Mouse (Mus musculus): ENCODE data around the gene Sorbs1. TPM values are rescaled to one million over a fixed set of nuclear protein-coding genes. Genes with fewer than 3 reads are reported as not detected.

Gene Sorbs1
- polyA plus RNA-seq, 1 experiment, result 2.2 TPM

DNA sequence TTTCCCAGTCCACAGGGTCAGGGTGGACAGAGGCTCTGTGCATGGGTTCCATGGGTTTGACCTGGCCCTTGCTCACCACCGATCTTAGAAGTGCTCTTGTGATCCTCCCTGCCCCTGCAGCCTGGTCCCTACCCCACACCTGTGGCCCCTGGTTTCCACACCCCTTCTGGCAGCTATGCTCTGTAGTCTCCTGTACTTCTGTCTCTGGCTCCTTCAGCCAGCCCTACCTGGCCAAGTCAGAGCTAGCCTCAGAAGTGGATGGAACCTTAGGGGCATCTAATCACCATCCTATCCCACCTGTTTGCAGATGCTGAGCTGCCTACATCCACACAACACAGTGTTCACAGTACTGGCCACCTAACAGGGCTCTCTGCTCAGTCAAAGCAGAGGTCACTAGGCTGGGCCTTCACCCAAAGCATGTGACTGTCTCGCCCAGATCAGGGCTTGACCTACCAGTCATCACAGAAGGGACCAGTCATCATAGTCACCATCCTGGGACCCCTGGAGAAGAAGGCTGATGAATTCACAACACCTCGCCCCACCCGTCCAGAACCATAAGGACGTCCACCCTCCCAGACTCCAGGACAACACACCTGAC lies 120.7 kb downstream of the Sorbs1 start:
- peaks cover 7% of the 10 kb centered on the region; the same call in 1 of the 2 replicates for H3K4me1 ChIP-seq (ENCODE audit: control insufficient read depth, insufficient read depth, low read length)

DNA sequence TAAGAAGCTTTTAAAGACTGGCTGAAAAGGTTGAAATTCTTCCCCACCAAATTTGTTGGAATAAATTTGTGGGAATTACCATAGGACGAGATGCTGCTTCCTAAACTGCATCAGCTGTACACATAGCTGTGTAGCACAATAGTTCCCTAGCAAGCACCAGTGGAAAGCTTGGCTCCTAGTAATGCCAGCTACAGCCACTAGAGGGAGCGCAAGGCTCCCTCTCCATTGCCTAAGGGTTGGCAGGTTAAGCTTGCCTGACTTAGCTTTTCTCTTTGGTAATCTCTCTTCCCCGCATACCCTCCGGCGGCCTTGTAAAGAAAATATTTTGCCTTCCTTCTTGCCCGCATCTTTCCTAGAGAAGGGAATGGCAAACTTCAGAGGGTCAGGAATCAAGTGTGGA lies 122.1 kb downstream of the Sorbs1 start:
- H3K4me1 ChIP-seq (ENCODE audit: control insufficient read depth, insufficient read depth, low read length), result peaks cover 7% of the 10 kb centered on the region; the same call in 1 of the 2 replicates
- H3K27ac ChIP-seq (ENCODE audit: insufficient read depth, low read depth, low read length), result no peak overlapping the region

More for the DNA sequence above, 120.7 kb downstream of the Sorbs1 start:
- H3K4me3 ChIP-seq (ENCODE audit: insufficient read depth, low read length), result no peak overlapping the region
- TF ChIP-seq POLR2A (IDR thresholded peaks at IDR 0.05; ENCODE audit: borderline replicate concordance, low read depth, low read length) (no peak), CTCF (IDR thresholded peaks at IDR 0.05; ENCODE audit: low read depth, low read length) (no peak)
- H3K27ac ChIP-seq (ENCODE audit: insufficient read depth, low read depth, low read length), result no peak overlapping the region

DNA sequence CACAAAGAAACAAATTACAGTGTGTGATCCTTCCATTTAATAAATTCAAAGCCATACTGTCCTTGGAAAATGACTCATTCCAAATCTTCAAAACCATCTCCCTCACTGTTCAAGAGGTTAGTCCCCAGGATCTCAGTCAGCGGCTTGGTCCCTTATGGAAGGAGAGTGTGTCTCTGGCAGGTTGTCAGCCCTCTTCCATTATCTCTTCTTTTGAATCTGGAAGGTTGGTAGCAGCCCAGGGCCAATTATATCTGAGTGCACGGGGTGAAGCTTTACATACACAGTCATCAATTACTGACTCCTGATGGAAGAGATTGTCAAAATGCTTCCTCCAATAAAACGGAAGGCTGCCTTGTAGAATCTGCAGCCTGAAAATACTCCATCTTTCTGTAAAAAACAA lies 126.7 kb downstream of the Sorbs1 start:
- Histone ChIP-seq H3K4me1 (ENCODE audit: control insufficient read depth, insufficient read depth, low read length) (no peaks in the 10 kb centered on the region), H3K4me3 (ENCODE audit: insufficient read depth, low read length) (no peak overlapping the region), H3K27ac (ENCODE audit: insufficient read depth, low read depth, low read length) (no peak overlapping the region)
- no peak for TF ChIP-seq CTCF (IDR thresholded peaks at IDR 0.05; ENCODE audit: low read depth, low read length)
- TF ChIP-seq POLR2A (IDR thresholded peaks at IDR 0.05; ENCODE audit: borderline replicate concordance, low read depth, low read length), result no peak

More for the DNA sequence above, 122.1 kb downstream of the Sorbs1 start:
- no peak overlapping the region for H3K4me3 ChIP-seq (ENCODE audit: insufficient read depth, low read length)
- TF ChIP-seq POLR2A (IDR thresholded peaks at IDR 0.05; ENCODE audit: borderline replicate concordance, low read depth, low read length) (no peak), CTCF (IDR thresholded peaks at IDR 0.05; ENCODE audit: low read depth, low read length) (peak; percentile 88)

DNA sequence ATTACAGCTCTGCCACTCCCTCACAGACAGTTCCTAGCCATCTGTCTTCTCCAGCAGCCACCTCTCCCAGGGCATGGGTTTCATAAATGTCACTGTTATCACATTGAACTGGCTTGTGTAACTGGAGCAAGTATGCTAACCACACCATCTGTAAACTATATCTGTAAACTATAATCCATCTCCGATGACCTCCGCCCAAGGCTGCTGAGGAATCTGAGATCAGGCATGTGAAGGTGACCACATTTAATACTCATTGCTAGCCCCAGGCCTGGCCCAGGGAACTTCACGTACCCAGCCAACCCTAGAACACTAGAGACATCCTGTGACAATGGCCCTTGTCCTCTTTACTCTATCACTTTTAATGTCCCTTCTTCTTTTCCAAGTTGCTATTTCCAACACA lies 128.2 kb downstream of the Sorbs1 start:
- Histone ChIP-seq H3K4me3 (ENCODE audit: insufficient read depth, low read length) (no peak overlapping the region), H3K27ac (ENCODE audit: insufficient read depth, low read depth, low read length) (no peak overlapping the region), H3K4me1 (ENCODE audit: control insufficient read depth, insufficient read depth, low read length) (no peaks in the 10 kb centered on the region)
- no peak for TF ChIP-seq POLR2A (IDR thresholded peaks at IDR 0.05; ENCODE audit: borderline replicate concordance, low read depth, low read length)
- TF ChIP-seq CTCF (IDR thresholded peaks at IDR 0.05; ENCODE audit: low read depth, low read length), result no peak

DNA sequence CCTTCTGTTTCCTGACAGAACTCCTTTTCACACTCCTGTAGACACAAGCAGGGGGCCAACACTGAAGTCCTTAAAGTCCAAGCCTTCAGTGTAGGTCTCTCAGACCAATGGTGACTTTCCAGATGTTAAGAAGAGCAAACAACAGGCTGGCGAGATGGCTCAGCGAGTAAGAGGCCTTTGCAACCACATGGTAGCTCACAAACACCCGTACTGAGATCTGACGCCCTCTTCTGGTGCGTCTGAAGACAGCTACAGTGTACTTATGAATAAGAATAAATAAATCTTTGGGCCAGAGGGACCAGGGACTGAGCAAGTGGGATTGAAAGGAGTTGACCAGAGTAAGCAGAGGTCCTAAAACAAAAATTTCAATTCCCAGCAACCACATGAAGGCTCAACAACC lies 129.6 kb downstream of the Sorbs1 start:
- no peak overlapping the region for H3K4me3 ChIP-seq (ENCODE audit: insufficient read depth, low read length)
- TF ChIP-seq CTCF (IDR thresholded peaks at IDR 0.05; ENCODE audit: low read depth, low read length) (no peak), POLR2A (IDR thresholded peaks at IDR 0.05; ENCODE audit: borderline replicate concordance, low read depth, low read length) (no peak)
- H3K4me1 ChIP-seq (ENCODE audit: control insufficient read depth, insufficient read depth, low read length), result no peaks in the 10 kb centered on the region
- H3K27ac ChIP-seq (ENCODE audit: insufficient read depth, low read depth, low read length), result no peak overlapping the region

DNA sequence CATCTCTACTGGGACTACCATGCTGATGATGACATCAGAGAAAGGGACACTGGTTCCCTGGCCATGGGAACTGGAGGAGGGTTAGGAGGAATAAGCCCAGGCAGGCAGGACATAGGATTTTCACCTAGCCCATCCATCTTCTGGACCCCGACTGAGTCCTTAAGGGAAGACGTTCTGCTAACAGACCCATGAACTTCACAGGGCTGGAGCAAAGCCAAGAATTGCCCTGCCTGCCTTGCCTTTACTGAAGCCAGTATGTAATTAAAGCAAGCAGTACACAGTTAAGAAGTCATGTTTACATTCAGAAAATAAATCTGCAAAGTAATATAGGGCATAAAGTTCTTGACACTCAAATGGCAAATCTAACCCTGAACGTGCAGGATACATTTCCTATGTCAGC lies 132.9 kb downstream of the Sorbs1 start:
- Histone ChIP-seq H3K27ac (ENCODE audit: insufficient read depth, low read depth, low read length) (no peak overlapping the region), H3K4me1 (ENCODE audit: control insufficient read depth, insufficient read depth, low read length) (no peaks in the 10 kb centered on the region), H3K4me3 (ENCODE audit: insufficient read depth, low read length) (no peak overlapping the region)
- TF ChIP-seq CTCF (IDR thresholded peaks at IDR 0.05; ENCODE audit: low read depth, low read length), result no peak
- TF ChIP-seq POLR2A (IDR thresholded peaks at IDR 0.05; ENCODE audit: borderline replicate concordance, low read depth, low read length), result no peak

DNA sequence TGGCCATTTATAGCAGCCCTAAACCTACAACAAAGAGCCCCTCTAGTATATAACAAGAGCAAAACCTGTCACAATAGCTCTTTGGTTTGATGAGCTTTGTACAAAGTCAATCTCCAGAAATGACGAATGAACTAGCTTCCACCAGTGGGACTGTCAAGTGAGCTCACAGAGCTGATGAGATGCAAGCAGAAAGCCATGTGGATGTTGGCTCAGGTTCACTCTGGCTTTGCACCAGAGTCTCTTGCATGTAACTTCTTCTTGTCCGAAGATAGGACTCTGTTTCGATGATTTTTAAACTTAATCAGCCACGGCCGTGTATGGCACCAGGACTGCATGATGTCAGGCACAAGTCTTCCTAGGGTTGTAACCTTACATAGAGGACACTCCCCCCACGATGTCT lies 133.6 kb downstream of the Sorbs1 start:
- TF ChIP-seq POLR2A (IDR thresholded peaks at IDR 0.05; ENCODE audit: borderline replicate concordance, low read depth, low read length) (no peak), CTCF (IDR thresholded peaks at IDR 0.05; ENCODE audit: low read depth, low read length) (no peak)
- no peaks in the 10 kb centered on the region for H3K4me1 ChIP-seq (ENCODE audit: control insufficient read depth, insufficient read depth, low read length)
- H3K4me3 ChIP-seq (ENCODE audit: insufficient read depth, low read length), result no peak overlapping the region
- H3K27ac ChIP-seq (ENCODE audit: insufficient read depth, low read depth, low read length), result no peak overlapping the region

DNA sequence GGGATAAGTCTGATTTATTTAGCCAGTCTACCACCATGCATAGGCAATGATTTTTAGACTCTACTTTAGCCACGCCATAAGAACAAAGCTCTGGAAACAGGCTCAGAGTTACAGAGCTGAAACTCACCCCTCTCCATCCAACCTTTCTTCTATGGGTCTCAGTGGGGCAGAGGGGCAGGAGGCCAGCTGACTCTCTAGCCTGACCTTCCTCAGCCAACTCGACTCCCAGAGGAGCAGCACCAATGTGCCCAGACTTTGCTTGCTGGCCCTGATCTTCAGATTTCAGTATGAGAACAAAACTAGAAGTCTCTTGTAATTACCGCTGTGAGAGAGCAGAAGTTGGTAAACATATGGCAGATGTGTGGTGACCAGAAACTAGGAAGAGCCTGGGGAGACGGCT lies 134.5 kb downstream of the Sorbs1 start:
- TF ChIP-seq POLR2A (IDR thresholded peaks at IDR 0.05; ENCODE audit: borderline replicate concordance, low read depth, low read length) (no peak), CTCF (IDR thresholded peaks at IDR 0.05; ENCODE audit: low read depth, low read length) (no peak)
- no peak overlapping the region for H3K27ac ChIP-seq (ENCODE audit: insufficient read depth, low read depth, low read length)

DNA sequence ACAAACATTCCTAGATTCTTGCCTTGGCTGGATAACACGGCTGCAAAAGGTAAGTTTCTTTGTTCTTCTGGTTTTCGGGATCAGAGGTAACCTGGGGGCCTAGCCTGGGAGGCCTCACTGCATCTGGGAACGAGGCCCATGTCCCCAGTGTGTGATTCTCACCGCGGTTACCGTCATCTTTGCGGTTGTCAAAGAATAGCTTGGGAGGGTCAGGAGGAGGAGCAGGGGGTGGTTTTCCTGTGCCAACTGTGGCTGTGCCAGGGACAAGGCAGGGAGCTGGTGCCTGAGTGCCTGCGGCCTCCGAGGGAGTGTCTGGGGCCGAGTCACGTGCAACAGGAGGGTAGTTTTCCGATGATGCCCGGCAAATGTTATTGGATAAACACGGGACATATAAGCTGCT lies 135.9 kb downstream of the Sorbs1 start:
- Histone ChIP-seq H3K4me3 (ENCODE audit: insufficient read depth, low read length) (no peak overlapping the region), H3K27ac (ENCODE audit: insufficient read depth, low read depth, low read length) (no peak overlapping the region), H3K4me1 (ENCODE audit: control insufficient read depth, insufficient read depth, low read length) (no peaks in the 10 kb centered on the region)
- no peak for TF ChIP-seq CTCF (IDR thresholded peaks at IDR 0.05; ENCODE audit: low read depth, low read length)
- no peak for TF ChIP-seq POLR2A (IDR thresholded peaks at IDR 0.05; ENCODE audit: borderline replicate concordance, low read depth, low read length)

More for the DNA sequence above, 134.5 kb downstream of the Sorbs1 start:
- H3K4me3 ChIP-seq (ENCODE audit: insufficient read depth, low read length), result no peak overlapping the region
- H3K4me1 ChIP-seq (ENCODE audit: control insufficient read depth, insufficient read depth, low read length), result no peaks in the 10 kb centered on the region

DNA sequence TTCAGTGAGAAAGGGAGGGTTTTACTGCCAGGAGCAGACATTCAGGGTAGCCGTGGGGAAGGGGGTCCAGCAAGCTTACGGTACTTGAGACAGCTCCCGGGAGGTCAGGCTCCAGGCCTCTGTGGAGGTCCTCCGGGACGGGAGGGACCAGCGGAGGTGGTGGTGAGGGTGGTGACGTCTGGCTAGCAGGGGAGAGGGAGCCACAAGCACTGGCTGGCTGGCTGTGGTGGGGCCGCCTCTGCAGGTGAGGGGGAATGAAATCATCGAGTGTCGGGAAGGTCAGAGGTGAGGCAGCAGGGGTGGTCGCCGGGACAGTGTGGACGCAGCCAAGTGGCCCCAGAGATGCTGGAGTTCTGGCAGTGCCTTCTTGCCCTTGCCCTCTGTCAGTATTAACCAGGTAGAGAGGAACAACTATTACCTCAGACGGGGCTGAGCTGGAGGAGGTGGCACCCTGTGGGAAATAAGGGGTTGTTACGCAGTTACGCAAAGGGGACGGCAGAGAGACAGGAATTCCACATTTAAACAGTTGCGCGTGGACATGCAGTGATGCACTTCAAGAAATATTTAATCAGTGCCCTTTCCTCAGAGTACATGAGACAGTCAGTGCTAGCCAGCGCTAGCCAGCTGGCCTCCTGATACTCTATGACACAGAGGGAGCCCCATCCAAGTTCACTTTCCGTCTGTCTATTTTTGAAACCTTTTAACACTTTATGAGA lies 136.9 kb downstream of the Sorbs1 start:
- Histone ChIP-seq H3K4me1 (ENCODE audit: control insufficient read depth, insufficient read depth, low read length) (peaks cover 2% of the 10 kb centered on the region; the same call in 1 of the 2 replicates), H3K27ac (ENCODE audit: insufficient read depth, low read depth, low read length) (no peak overlapping the region), H3K4me3 (ENCODE audit: insufficient read depth, low read length) (no peak overlapping the region)
- no peak for TF ChIP-seq CTCF (IDR thresholded peaks at IDR 0.05; ENCODE audit: low read depth, low read length)
- TF ChIP-seq POLR2A (IDR thresholded peaks at IDR 0.05; ENCODE audit: borderline replicate concordance, low read depth, low read length), result no peak

Measured in bone marrow macrophage, adult 2 months (primary cell).